8 mouse cellular contexts compared by ENCODE assay signal in the genomic region with DNA sequence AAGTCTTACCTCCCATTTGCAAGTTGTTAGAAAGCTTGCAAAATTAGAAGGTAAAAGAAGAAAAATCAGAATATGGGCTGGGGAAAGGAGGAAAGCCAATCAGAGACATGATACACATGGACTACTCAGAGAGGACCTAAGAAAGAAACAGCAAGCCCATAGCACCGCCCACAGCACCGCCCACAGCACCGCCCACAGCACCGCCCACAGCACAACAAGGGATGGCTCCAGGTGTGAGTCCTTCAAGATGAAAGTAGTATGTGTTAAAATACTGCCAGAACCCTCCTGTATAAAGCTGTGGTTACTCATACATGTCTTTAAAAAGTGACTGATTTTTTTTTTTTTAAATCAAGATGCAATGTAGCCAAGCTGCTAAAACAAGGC. TPM values are rescaled to one million over a fixed set of nuclear protein-coding genes. Genes with fewer than 3 reads are reported as not detected.
A peak's percentile ranks its signal among the peaks of the same experiment; 100 is the strongest.
DNase-seq lines count a peak whose midpoint lies in the region; ATAC-seq and TF ChIP-seq lines count a peak whose summit lies in the region.

No protein-coding gene starts in this region.

- no peak for TF ChIP-seq CTCF in thymus, adult 2 months (IDR thresholded peaks at IDR 0.05; ENCODE audit: borderline replicate concordance, control insufficient read depth, extremely low read depth, insufficient read depth, low read length, poor library complexity)

- intact Hi-C loops in left cerebral cortex, postnatal 14 days (cut with DNase I): loop anchor here (5.0 kb wide), 1 partner anchor 43 kb away; a partner anchor contains a TSS
- intact Hi-C loops in left cerebral cortex, postnatal 10 days (cut with DNase I): loop anchor here (5.0 kb wide), 1 partner anchor 43 kb away; a partner anchor contains a TSS

- peaks cover 33% of the 10 kb centered on the region for H3K4me1 ChIP-seq in hindbrain, embryonic 10.5 days (replicated peaks)
- H3K4me1 ChIP-seq in liver, embryonic 12.5 days: peaks cover 74% of the 10 kb centered on the region
- peaks cover 10% of the 10 kb centered on the region for H3K4me1 ChIP-seq in thymus, adult 2 months (replicated peaks; ENCODE audit: control insufficient read depth, insufficient read depth, low read length)

- DNase-seq in right cerebral cortex, postnatal 25 days: peak; percentile 34
- DNase-seq in right cerebral cortex, postnatal 14 days: no peak
- no peak for DNase-seq in hindbrain, embryonic 10.5 days (ENCODE audit: low spot score)
- DNase-seq in thymus, adult 2 months: peak; percentile 76
- no peak for DNase-seq in adrenal gland, postnatal 36 days
- DNase-seq in left cerebral cortex, postnatal 14 days (ENCODE audit: low spot score in 2 of 2): no peak
- DNase-seq in left cerebral cortex, postnatal 10 days (ENCODE audit: extremely low spot score in 1 of 2, low spot score in 2 of 2): no peak

- TF ChIP-seq POLR2A in thymus, adult 2 months (IDR thresholded peaks at IDR 0.05; ENCODE audit: control insufficient read depth, extremely low read depth, insufficient read depth, low read length, poor library complexity): no peak

- peak overlapping the region; percentile 40 for H3K4me3 ChIP-seq in hindbrain, embryonic 10.5 days
- H3K4me3 ChIP-seq in liver, embryonic 12.5 days: no peak overlapping the region
- no peak overlapping the region for H3K4me3 ChIP-seq in thymus, adult 2 months (ENCODE audit: control insufficient read depth, insufficient read depth, low read length)

- H3K27me3 ChIP-seq in hindbrain, embryonic 10.5 days (ENCODE audit: insufficient read depth, poor library complexity, severe bottlenecking): no peaks in the 10 kb centered on the region
- H3K27me3 ChIP-seq in liver, embryonic 12.5 days (replicated peaks): no peaks in the 10 kb centered on the region
- no peaks in the 10 kb centered on the region for H3K27me3 ChIP-seq in thymus, adult 2 months (ENCODE audit: control insufficient read depth, insufficient read depth, low read length)

- H3K27ac ChIP-seq in hindbrain, embryonic 10.5 days: peak overlapping the region; percentile 66; the same call in 1 of the 2 replicates
- H3K27ac ChIP-seq in liver, embryonic 12.5 days: no peak overlapping the region
- H3K27ac ChIP-seq in thymus, adult 2 months (ENCODE audit: control insufficient read depth, insufficient read depth, low read length): no peak overlapping the region

- H3K9ac ChIP-seq in liver, embryonic 12.5 days: no peak overlapping the region

- H3K36me3 ChIP-seq in hindbrain, embryonic 10.5 days: 0 out of 2 replicates have a peak, but pooled peaks cover 4% of the 10 kb centered on the region
- no peaks in the 10 kb centered on the region for H3K36me3 ChIP-seq in liver, embryonic 12.5 days
- H3K36me3 ChIP-seq in thymus, adult 2 months (ENCODE audit: control insufficient read depth, insufficient read depth, low read length): no peaks in the 10 kb centered on the region

- 15% methylated on average over 4 of the region's 4 CpGs for WGBS in hindbrain, embryonic 10.5 days
- WGBS in liver, embryonic 12.5 days (ENCODE audit: insufficient replicate concordance): 33% methylated on average over 4 of the region's 4 CpGs
- 75% methylated on average over 4 of the region's 4 CpGs for WGBS in thymus, adult 2 months

- peak overlapping the region; percentile 44 for H3K4me2 ChIP-seq in liver, embryonic 12.5 days

- H3K9me3 ChIP-seq in hindbrain, embryonic 10.5 days: no peaks in the 10 kb centered on the region
- H3K9me3 ChIP-seq in liver, embryonic 12.5 days (replicated peaks): no peaks in the 10 kb centered on the region

- ATAC-seq in liver, embryonic 12.5 days: no peak; the same call in 1 of the 2 replicates

RNA-seq across cellular contexts. Expression of a gene that starts 44.8 kb away (rescaled TPM):
- 13.9 and 14.4 TPM in 2 replicates for polyA plus RNA-seq in hindbrain, embryonic 10.5 days (2016; fragmentation: Nextera tagmentation; extraction: Ambion mirVana)
- polyA plus RNA-seq in liver, embryonic 12.5 days (2016; fragmentation: Nextera tagmentation; extraction: Ambion mirVana): 31.8 and 33.7 TPM in 2 replicates
- 5.9 and 7.4 TPM in 2 replicates for polyA plus RNA-seq in thymus, adult 2 months (2012; rRNA removed)
- 10 to 100 TPM; 59.4 to 88.9 TPM for total RNA-seq in adrenal gland, postnatal 36 days (2021)
- total RNA-seq in left cerebral cortex, postnatal 14 days (2021): 10 to 100 TPM; 34.3 to 50.0 TPM
- total RNA-seq in left cerebral cortex, postnatal 10 days (2021): 10 to 100 TPM; 30.5 to 37.3 TPM

Comparison
In these comparisons a context has a peak if more than half of its experiments do, and no peak if none do; other contexts are left out.
1. DNase-seq: peak in right cerebral cortex, postnatal 25 days (single experiment) and thymus, adult 2 months (single experiment); none in right cerebral cortex, postnatal 14 days (single experiment), hindbrain, embryonic 10.5 days (single experiment), adrenal gland, postnatal 36 days (0 of 2), left cerebral cortex, postnatal 14 days (0 of 2) and left cerebral cortex, postnatal 10 days (0 of 2).